18 mouse cellular contexts compared by ENCODE assay signal in genomic region chr16:93511517-93511916, GRCm38 (mm10).
DNase-seq lines count a peak whose midpoint lies in the region; ATAC-seq and TF ChIP-seq lines count a peak whose summit lies in the region.
"Had no signal": no experiment of that assay in that cellular context is flagged by ENCODE, and none has a peak within 500 bp of the region (broad histone marks: within the 10 kb centered on the region; RNA-seq: fewer than 3 reads in every experiment).

No protein-coding gene starts in this region.

- no peak for ATAC-seq in forebrain, postnatal 0 days
- no peak for ATAC-seq in forebrain, embryonic 11.5 days (replicated peaks; ENCODE audit: low FRiP score)
- ATAC-seq in midbrain, postnatal 0 days (ENCODE audit: low FRiP score) = no peak
- no peak for ATAC-seq in midbrain, embryonic 13.5 days
- ATAC-seq in G1E (ENCODE audit: extremely low read depth, insufficient number of reproducible peaks, low FRiP score, poor library complexity, severe bottlenecking) = no peak

- H3K4me1 ChIP-seq in forebrain, postnatal 0 days (ENCODE audit: insufficient read depth) = no peaks in the 10 kb centered on the region
- H3K4me1 ChIP-seq in forebrain, embryonic 11.5 days (replicated peaks; ENCODE audit: control insufficient read depth, insufficient read depth, low read length) = no peaks in the 10 kb centered on the region
- no peaks in the 10 kb centered on the region for H3K4me1 ChIP-seq in midbrain, postnatal 0 days (ENCODE audit: insufficient read depth, low read length)
- H3K4me1 ChIP-seq in midbrain, embryonic 13.5 days (replicated peaks) = 0 out of 2 replicates have a peak, but pooled peaks cover 3% of the 10 kb centered on the region
- no peaks in the 10 kb centered on the region for H3K4me1 ChIP-seq in G1E (ENCODE audit: insufficient read depth, low read depth, low read length)
- H3K4me1 ChIP-seq: heart, embryonic 15.5 days; limb, embryonic 13.5 days had no signal

- no peak overlapping the region for H3K27ac ChIP-seq in forebrain, postnatal 0 days (ENCODE audit: low read depth, low read length)
- no peak overlapping the region for H3K27ac ChIP-seq in forebrain, embryonic 11.5 days (ENCODE audit: low read depth, low read length)
- no peak overlapping the region for H3K27ac ChIP-seq in midbrain, postnatal 0 days (ENCODE audit: low read depth, low read length)
- H3K27ac ChIP-seq in midbrain, embryonic 13.5 days = no peak overlapping the region
- H3K27ac ChIP-seq: embryonic facial prominence, embryonic 10.5 days; heart, embryonic 15.5 days; hindbrain, embryonic 13.5 days; limb, embryonic 13.5 days had no signal

- H3K36me3 ChIP-seq in forebrain, postnatal 0 days (ENCODE audit: insufficient read depth) = no peaks in the 10 kb centered on the region
- no peaks in the 10 kb centered on the region for H3K36me3 ChIP-seq in forebrain, embryonic 11.5 days (ENCODE audit: control insufficient read depth, insufficient read depth, low read length)
- H3K36me3 ChIP-seq in midbrain, postnatal 0 days (ENCODE audit: insufficient read depth, low read length) = no peaks in the 10 kb centered on the region
- H3K36me3 ChIP-seq in midbrain, embryonic 13.5 days = no peaks in the 10 kb centered on the region
- H3K36me3 ChIP-seq in G1E (replicated peaks) = no peaks in the 10 kb centered on the region
- no peaks in the 10 kb centered on the region for H3K36me3 ChIP-seq in splenic B cell, adult 2 months (ENCODE audit: control insufficient read depth, insufficient read depth, low read length, poor library complexity, severe bottlenecking)
- H3K36me3 ChIP-seq: embryonic facial prominence, embryonic 10.5 days; heart, embryonic 15.5 days; hindbrain, embryonic 13.5 days; limb, embryonic 13.5 days had no signal

- DNase-seq in forebrain, postnatal 0 days = no peak
- DNase-seq in forebrain, embryonic 11.5 days (ENCODE audit: low spot score) = no peak
- DNase-seq in midbrain, postnatal 0 days (ENCODE audit: low spot score) = no peak
- no peak for DNase-seq in G1E (ENCODE audit: low spot score)
- peak; percentile 2 for DNase-seq in splenic B cell, adult 2 months (ENCODE audit: low read depth, low spot score)
- no peak for DNase-seq in frontal cortex, postnatal 10 days (ENCODE audit: low spot score in 2 of 2)
- no peak for DNase-seq in layer of hippocampus, postnatal 14 days (ENCODE audit: low spot score in 2 of 2)
- DNase-seq: adrenal gland, postnatal 36 days; cerebellum, postnatal 25 days; kidney, adult 18-20 months; kidney, postnatal 4 days; lung, postnatal 14 days; midbrain, embryonic 14.5 days had no signal

- no peak overlapping the region for H3K9ac ChIP-seq in forebrain, postnatal 0 days
- no peak overlapping the region for H3K9ac ChIP-seq in forebrain, embryonic 11.5 days (ENCODE audit: low read length)
- H3K9ac ChIP-seq in midbrain, postnatal 0 days (replicated peaks; ENCODE audit: low read length, poor library complexity, severe bottlenecking) = no peak overlapping the region
- H3K9ac ChIP-seq in midbrain, embryonic 13.5 days (replicated peaks) = no peak overlapping the region
- H3K9ac ChIP-seq: heart, embryonic 15.5 days; hindbrain, embryonic 13.5 days; limb, embryonic 13.5 days had no signal

- WGBS in forebrain, postnatal 0 days = 3% methylated on average over 2 of the region's 2 CpGs
- WGBS in forebrain, embryonic 11.5 days = 0% methylated on average over 2 of the region's 2 CpGs
- 0% methylated on average over 2 of the region's 2 CpGs for WGBS in midbrain, postnatal 0 days
- WGBS in midbrain, embryonic 13.5 days = 0% methylated on average over 2 of the region's 2 CpGs

- H3K4me2 ChIP-seq in forebrain, postnatal 0 days (ENCODE audit: low read depth) = no peak overlapping the region
- H3K4me2 ChIP-seq in forebrain, embryonic 11.5 days (ENCODE audit: low read depth, low read length, severe bottlenecking) = no peak overlapping the region
- no peak overlapping the region for H3K4me2 ChIP-seq in midbrain, postnatal 0 days (ENCODE audit: low read depth, low read length, poor library complexity, severe bottlenecking)
- no peak overlapping the region for H3K4me2 ChIP-seq in midbrain, embryonic 13.5 days (replicated peaks)
- H3K4me2 ChIP-seq: heart, embryonic 15.5 days; hindbrain, embryonic 13.5 days; limb, embryonic 13.5 days had no signal

- no peaks in the 10 kb centered on the region for H3K27me3 ChIP-seq in forebrain, postnatal 0 days (ENCODE audit: insufficient read depth, low read length)
- no peaks in the 10 kb centered on the region for H3K27me3 ChIP-seq in forebrain, embryonic 11.5 days (ENCODE audit: control insufficient read depth, insufficient read depth, low read length)
- no peaks in the 10 kb centered on the region for H3K27me3 ChIP-seq in midbrain, postnatal 0 days (ENCODE audit: insufficient read depth, low read length)
- no peaks in the 10 kb centered on the region for H3K27me3 ChIP-seq in midbrain, embryonic 13.5 days
- H3K27me3 ChIP-seq in G1E (ENCODE audit: insufficient read depth, low read length) = peaks cover 12% of the 10 kb centered on the region
- H3K27me3 ChIP-seq in splenic B cell, adult 2 months (ENCODE audit: control insufficient read depth, insufficient read depth, low read length, poor library complexity, severe bottlenecking) = no peaks in the 10 kb centered on the region; the same call in 1 of the 2 replicates
- H3K27me3 ChIP-seq: hindbrain, embryonic 13.5 days; limb, embryonic 13.5 days had no signal

- H3K9me3 ChIP-seq in forebrain, postnatal 0 days (ENCODE audit: low read length) = peaks cover 8% of the 10 kb centered on the region; the same call in 1 of the 2 replicates
- H3K9me3 ChIP-seq in forebrain, embryonic 11.5 days (ENCODE audit: control insufficient read depth, low read length) = no peaks in the 10 kb centered on the region
- H3K9me3 ChIP-seq in midbrain, postnatal 0 days (ENCODE audit: low read length) = 0 out of 2 replicates have a peak, but pooled peaks cover 3% of the 10 kb centered on the region
- peaks cover 12% of the 10 kb centered on the region for H3K9me3 ChIP-seq in midbrain, embryonic 13.5 days
- no peaks in the 10 kb centered on the region for H3K9me3 ChIP-seq in G1E (replicated peaks)
- H3K9me3 ChIP-seq: heart, embryonic 15.5 days had no signal

- TF ChIP-seq CTCF in forebrain, postnatal 0 days (IDR thresholded peaks at IDR 0.05; ENCODE audit: low read depth) = peak; percentile 28; the same call in 1 of the 2 replicates
- TF ChIP-seq CTCF in midbrain, postnatal 0 days (IDR thresholded peaks at IDR 0.05) = peak; percentile 25
- 0 out of 2 replicates have a peak, but pooled peaks have one; percentile 18 for TF ChIP-seq CTCF in G1E (IDR thresholded peaks at IDR 0.05; ENCODE audit: low read depth, low read length)

- no peak overlapping the region for H3K4me3 ChIP-seq in forebrain, postnatal 0 days (ENCODE audit: low read depth, low read length)
- no peak overlapping the region for H3K4me3 ChIP-seq in forebrain, embryonic 11.5 days (ENCODE audit: low read depth, low read length)
- H3K4me3 ChIP-seq in midbrain, postnatal 0 days (ENCODE audit: low read depth, low read length) = no peak overlapping the region
- H3K4me3 ChIP-seq in midbrain, embryonic 13.5 days (replicated peaks) = no peak overlapping the region
- H3K4me3 ChIP-seq in G1E (ENCODE audit: low read depth, low read length) = no peak overlapping the region
- H3K4me3 ChIP-seq: embryonic facial prominence, embryonic 10.5 days; heart, embryonic 15.5 days; hindbrain, embryonic 13.5 days; limb, embryonic 13.5 days had no signal
